Mouse (Mus musculus): ENCODE measurements around the gene Apbb2. TPM values are rescaled to one million over a fixed set of nuclear protein-coding genes. Genes with fewer than 3 reads are reported as not detected.

Apbb2 gene
- total and polyA plus RNA-seq, 2 experiments from 2014 or later: 31.8 to 41.0 TPM

DNA sequence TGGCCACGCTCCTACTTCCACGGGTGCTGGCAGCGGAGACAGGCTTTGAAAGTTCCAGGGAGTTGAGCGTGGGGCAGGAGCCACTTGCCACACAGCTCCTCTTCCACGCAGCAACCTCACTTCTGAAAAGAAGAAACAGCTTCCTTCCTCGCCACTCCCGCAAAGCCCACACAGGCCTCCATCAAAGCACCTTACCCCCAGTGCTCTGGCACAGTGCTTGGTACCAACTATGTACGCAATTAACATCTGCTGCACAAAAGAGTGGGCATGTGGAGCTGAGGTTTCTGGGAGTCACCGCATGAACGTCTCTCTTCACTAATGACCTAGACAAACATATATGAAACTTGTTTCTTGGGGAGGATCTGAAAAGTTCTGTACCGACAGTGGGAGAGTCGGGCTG lies 8.3 kb downstream of the Apbb2 start:
- Histone ChIP-seq H3K4me2 (ENCODE audit: low read depth, low read length) (no peak overlapping the region), H3K9me3 (replicated peaks; ENCODE audit: control insufficient read depth, low read length) (no peaks in the 10 kb centered on the region), H3K27ac (ENCODE audit: low read depth) (peak overlapping the region; percentile 40; the same call in 1 of the 2 replicates), H3K9ac (replicated peaks; ENCODE audit: low read depth, low read length) (no peak overlapping the region), H3K4me3 (ENCODE audit: low read depth, low read length) (no peak overlapping the region), H3K36me3 (replicated peaks; ENCODE audit: control insufficient read depth, insufficient read depth, low read length) (no peaks in the 10 kb centered on the region), H3K4me1 (ENCODE audit: control insufficient read depth, insufficient read depth) (peaks cover 55% of the 10 kb centered on the region), H3K27me3 (ENCODE audit: control insufficient read depth, insufficient read depth, low read length) (no peaks in the 10 kb centered on the region)
- ATAC-seq (ENCODE audit: insufficient read depth, low read depth) (no peak), DNase-seq (ENCODE audit: low spot score) (no peak)
- TF ChIP-seq EP300 (IDR thresholded peaks at IDR 0.05; ENCODE audit: low read depth) (no peak), CTCF (IDR thresholded peaks at IDR 0.05; ENCODE audit: low read depth) (no peak)
- 82% methylated on average over 12 of the region's 12 CpGs for WGBS

DNA sequence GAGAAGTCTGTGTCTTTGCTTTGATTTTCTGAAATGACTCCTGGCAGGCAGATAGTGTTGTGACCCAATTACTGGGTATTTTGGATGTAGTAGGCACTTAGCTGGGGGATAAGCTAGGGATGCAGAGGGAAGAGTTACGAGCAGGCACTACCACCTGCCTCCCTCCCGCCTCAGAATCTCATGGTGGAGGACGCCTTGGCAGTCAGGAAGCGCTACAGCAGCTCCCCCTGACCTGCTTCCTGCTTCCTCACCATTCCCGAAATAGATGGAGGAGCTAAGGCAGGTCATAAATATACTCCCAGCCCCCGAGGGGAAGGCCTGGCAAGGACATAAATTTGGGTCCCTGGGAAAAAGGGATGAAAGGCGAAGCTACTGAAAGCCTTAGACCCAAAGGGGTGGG lies 9.3 kb downstream of the Apbb2 start:
- Histone ChIP-seq H3K27ac (ENCODE audit: low read depth) (peak overlapping the region; percentile 40), H3K36me3 (replicated peaks; ENCODE audit: control insufficient read depth, insufficient read depth, low read length) (no peaks in the 10 kb centered on the region), H3K4me1 (ENCODE audit: control insufficient read depth, insufficient read depth) (peaks cover 53% of the 10 kb centered on the region), H3K4me3 (ENCODE audit: low read depth, low read length) (no peak overlapping the region), H3K4me2 (ENCODE audit: low read depth, low read length) (peak overlapping the region; percentile 4; the same call in 1 of the 2 replicates), H3K9ac (replicated peaks; ENCODE audit: low read depth, low read length) (0 out of 2 replicates have a peak overlapping the region, but pooled peaks have one; percentile 7), H3K27me3 (ENCODE audit: control insufficient read depth, insufficient read depth, low read length) (no peaks in the 10 kb centered on the region), H3K9me3 (replicated peaks; ENCODE audit: control insufficient read depth, low read length) (no peaks in the 10 kb centered on the region)
- peak; percentile 35 for DNase-seq (ENCODE audit: low spot score)
- TF ChIP-seq EP300 (IDR thresholded peaks at IDR 0.05; ENCODE audit: low read depth) (no peak), CTCF (IDR thresholded peaks at IDR 0.05; ENCODE audit: low read depth) (no peak)
- ATAC-seq (ENCODE audit: insufficient read depth, low read depth): peak; percentile 50; the same call in 1 of the 2 replicates
- WGBS: 28% methylated on average over 7 of the region's 7 CpGs

DNA sequence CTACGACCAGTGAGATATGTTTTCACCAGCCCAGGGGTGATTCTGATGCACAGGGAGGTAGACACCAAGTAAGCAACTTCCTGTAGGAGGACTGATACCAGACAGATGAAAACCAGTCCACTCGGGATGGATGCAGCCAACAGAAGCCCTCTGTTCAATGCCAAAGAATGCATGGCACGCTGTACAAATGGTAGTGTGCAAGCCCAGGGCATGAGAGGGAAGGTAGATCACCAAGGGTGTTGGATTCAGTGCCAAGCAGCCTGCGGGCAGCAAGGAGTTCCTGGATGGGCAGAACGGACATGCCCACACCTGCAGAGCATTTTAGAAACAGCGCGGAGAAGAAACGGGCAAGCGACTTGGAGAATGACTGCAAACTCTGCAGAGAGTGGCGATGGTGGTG lies 10.8 kb downstream of the Apbb2 start:
- 80% methylated on average over 10 of the region's 10 CpGs for WGBS
- no peaks in the 10 kb centered on the region for H3K27me3 ChIP-seq (ENCODE audit: control insufficient read depth, insufficient read depth, low read length)
- DNase-seq (ENCODE audit: low spot score) (no peak), ATAC-seq (ENCODE audit: insufficient read depth, low read depth) (no peak)
- no peaks in the 10 kb centered on the region for H3K9me3 ChIP-seq (replicated peaks; ENCODE audit: control insufficient read depth, low read length)
- no peak overlapping the region for H3K9ac ChIP-seq (replicated peaks; ENCODE audit: low read depth, low read length)
- TF ChIP-seq EP300 (IDR thresholded peaks at IDR 0.05; ENCODE audit: low read depth) (no peak), CTCF (IDR thresholded peaks at IDR 0.05; ENCODE audit: low read depth) (no peak)
- H3K4me3 ChIP-seq (ENCODE audit: low read depth, low read length): no peak overlapping the region
- 0 out of 2 replicates have a peak overlapping the region, but pooled peaks have one; percentile 36 for H3K27ac ChIP-seq (ENCODE audit: low read depth)
- peaks cover 51% of the 10 kb centered on the region for H3K4me1 ChIP-seq (ENCODE audit: control insufficient read depth, insufficient read depth)
- H3K36me3 ChIP-seq (replicated peaks; ENCODE audit: control insufficient read depth, insufficient read depth, low read length): no peaks in the 10 kb centered on the region
- no peak overlapping the region for H3K4me2 ChIP-seq (ENCODE audit: low read depth, low read length)

DNA sequence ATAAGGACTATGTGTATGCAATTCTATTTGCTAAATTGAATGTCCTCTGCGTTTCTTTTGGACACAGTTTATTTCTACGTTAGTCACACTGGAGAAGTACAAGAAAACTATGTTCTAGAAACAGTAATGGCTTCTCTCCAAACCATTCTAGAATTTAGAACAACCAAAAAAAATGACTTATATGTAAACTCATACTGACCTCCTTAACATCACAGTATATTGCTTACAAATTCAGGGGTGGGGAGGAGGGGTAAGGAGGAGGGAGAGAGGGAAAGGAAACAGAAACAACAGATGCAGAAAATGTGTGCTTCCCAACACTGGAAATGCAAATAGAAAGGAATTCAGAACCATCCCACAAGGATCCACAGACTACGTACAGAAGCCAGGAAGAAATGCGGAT lies 11.4 kb downstream of the Apbb2 start:
- Histone ChIP-seq H3K4me2 (ENCODE audit: low read depth, low read length) (no peak overlapping the region), H3K9me3 (replicated peaks; ENCODE audit: control insufficient read depth, low read length) (no peaks in the 10 kb centered on the region), H3K9ac (replicated peaks; ENCODE audit: low read depth, low read length) (no peak overlapping the region), H3K4me3 (ENCODE audit: low read depth, low read length) (no peak overlapping the region), H3K36me3 (replicated peaks; ENCODE audit: control insufficient read depth, insufficient read depth, low read length) (no peaks in the 10 kb centered on the region), H3K27ac (ENCODE audit: low read depth) (0 out of 2 replicates have a peak overlapping the region, but pooled peaks have one; percentile 36), H3K4me1 (ENCODE audit: control insufficient read depth, insufficient read depth) (peaks cover 55% of the 10 kb centered on the region), H3K27me3 (ENCODE audit: control insufficient read depth, insufficient read depth, low read length) (no peaks in the 10 kb centered on the region)
- no peak for DNase-seq (ENCODE audit: low spot score)
- TF ChIP-seq CTCF (IDR thresholded peaks at IDR 0.05; ENCODE audit: low read depth) (no peak), EP300 (IDR thresholded peaks at IDR 0.05; ENCODE audit: low read depth) (no peak)
- ATAC-seq (ENCODE audit: insufficient read depth, low read depth): no peak
- 68% methylated on average over 4 of the region's 4 CpGs for WGBS

DNA sequence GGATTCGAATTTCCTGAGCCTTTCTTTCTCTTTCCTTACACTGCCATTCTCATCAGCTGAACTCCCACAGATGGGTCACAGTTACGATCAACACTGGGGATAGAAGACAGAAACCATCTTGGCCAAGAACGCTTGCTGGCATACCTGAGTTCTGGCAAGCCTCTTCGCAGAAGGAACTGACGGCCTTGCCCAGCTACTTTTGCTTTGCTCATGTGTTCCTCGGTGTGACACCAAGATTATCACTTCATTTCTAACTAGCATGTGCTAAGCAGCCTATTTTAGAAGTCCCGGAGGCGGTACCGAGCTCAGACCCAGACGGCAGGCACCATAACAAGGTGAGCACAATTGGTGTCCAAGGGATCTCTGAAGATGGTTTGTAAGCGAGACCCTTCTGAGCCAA lies 12.9 kb downstream of the Apbb2 start:
- no peaks in the 10 kb centered on the region for H3K36me3 ChIP-seq (replicated peaks; ENCODE audit: control insufficient read depth, insufficient read depth, low read length)
- ATAC-seq (ENCODE audit: insufficient read depth, low read depth) (no peak), DNase-seq (ENCODE audit: low spot score) (no peak)
- no peak overlapping the region for H3K4me3 ChIP-seq (ENCODE audit: low read depth, low read length)
- no peaks in the 10 kb centered on the region for H3K27me3 ChIP-seq (ENCODE audit: control insufficient read depth, insufficient read depth, low read length)
- 72% methylated on average over 11 of the region's 11 CpGs for WGBS
- H3K4me1 ChIP-seq (ENCODE audit: control insufficient read depth, insufficient read depth): peaks cover 46% of the 10 kb centered on the region
- no peak overlapping the region for H3K27ac ChIP-seq (ENCODE audit: low read depth)
- TF ChIP-seq CTCF (IDR thresholded peaks at IDR 0.05; ENCODE audit: low read depth) (no peak), EP300 (IDR thresholded peaks at IDR 0.05; ENCODE audit: low read depth) (no peak)
- no peak overlapping the region for H3K4me2 ChIP-seq (ENCODE audit: low read depth, low read length)
- no peaks in the 10 kb centered on the region for H3K9me3 ChIP-seq (replicated peaks; ENCODE audit: control insufficient read depth, low read length)
- H3K9ac ChIP-seq (replicated peaks; ENCODE audit: low read depth, low read length): no peak overlapping the region

DNA sequence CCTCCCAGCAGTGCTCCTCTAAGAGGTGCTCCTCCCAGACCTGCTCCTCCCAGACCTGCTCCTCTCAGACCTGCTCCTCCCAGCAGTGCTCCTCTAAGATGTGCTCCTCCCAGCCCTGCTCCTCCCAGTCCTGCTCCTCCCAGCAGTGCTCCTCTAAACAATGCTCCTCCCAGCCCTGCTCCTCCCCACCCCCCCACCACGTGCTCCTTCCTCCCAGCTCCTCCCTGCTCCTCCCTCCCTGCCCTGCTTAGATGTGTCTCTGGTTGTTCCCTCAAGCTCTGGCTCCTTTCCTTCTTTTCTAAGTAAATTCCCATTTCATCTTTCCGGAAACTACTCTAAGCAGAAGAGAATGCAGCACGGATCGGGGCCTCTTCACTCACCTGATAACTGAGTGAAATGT lies 14.2 kb downstream of the Apbb2 start:
- ATAC-seq (ENCODE audit: insufficient read depth, low read depth): no peak
- 69% methylated on average over 4 of the region's 4 CpGs for WGBS
- Histone ChIP-seq H3K4me2 (ENCODE audit: low read depth, low read length) (no peak overlapping the region), H3K36me3 (replicated peaks; ENCODE audit: control insufficient read depth, insufficient read depth, low read length) (no peaks in the 10 kb centered on the region), H3K4me1 (ENCODE audit: control insufficient read depth, insufficient read depth) (peaks cover 38% of the 10 kb centered on the region), H3K27ac (ENCODE audit: low read depth) (peak overlapping the region; percentile 61), H3K27me3 (ENCODE audit: control insufficient read depth, insufficient read depth, low read length) (no peaks in the 10 kb centered on the region), H3K9ac (replicated peaks; ENCODE audit: low read depth, low read length) (no peak overlapping the region), H3K4me3 (ENCODE audit: low read depth, low read length) (no peak overlapping the region), H3K9me3 (replicated peaks; ENCODE audit: control insufficient read depth, low read length) (no peaks in the 10 kb centered on the region)
- TF ChIP-seq CTCF (IDR thresholded peaks at IDR 0.05; ENCODE audit: low read depth) (no peak), EP300 (IDR thresholded peaks at IDR 0.05; ENCODE audit: low read depth) (no peak)
- DNase-seq (ENCODE audit: low spot score): no peak

Measured in heart, postnatal 0 days (tissue).